Mouse (Mus musculus): Measurements from ENCODE around the gene Grb2. TPM values are rescaled to one million over a fixed set of nuclear protein-coding genes. Genes with fewer than 3 reads are reported as not detected.

The Grb2 gene
- polyA plus RNA-seq, 1 experiment, result 3.8 TPM

DNA sequence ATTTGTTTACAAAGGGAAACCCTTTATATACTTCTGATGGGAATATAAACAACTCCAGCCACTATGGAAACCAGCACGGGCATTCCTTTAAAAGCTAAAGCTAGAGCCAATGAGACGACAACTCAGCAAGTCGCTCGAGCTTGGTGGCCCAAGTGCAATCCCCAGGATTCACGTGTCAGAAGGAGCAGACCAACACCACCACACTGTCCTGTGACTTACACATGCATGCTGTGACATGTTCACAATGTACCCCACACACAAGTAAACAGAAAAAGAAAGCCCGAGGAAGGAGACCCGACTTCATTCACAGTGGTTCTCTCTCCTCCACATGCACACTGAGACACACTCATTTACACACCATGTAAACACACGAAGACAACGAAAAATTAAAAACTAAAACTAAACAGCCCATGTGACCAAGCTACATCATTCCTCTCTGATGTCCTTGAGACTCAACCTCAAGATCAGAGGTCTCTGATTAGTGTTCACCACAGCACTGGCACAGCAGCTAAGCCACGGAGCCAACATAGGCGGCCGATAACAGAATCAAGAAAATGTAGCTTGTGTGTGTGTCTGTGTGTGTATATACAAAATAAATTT lies 14.3 kb downstream of the Grb2 start:
- TF ChIP-seq GATA1 (IDR thresholded peaks at IDR 0.05; ENCODE audit: low read length), result no peak
- TF ChIP-seq TAL1 (IDR thresholded peaks at IDR 0.05; ENCODE audit: low read length), result no peak
- H3K4me1 ChIP-seq (ENCODE audit: control insufficient read depth), result peaks cover 20% of the 10 kb centered on the region
- H3K36me3 ChIP-seq (ENCODE audit: control insufficient read depth), result peaks cover 53% of the 10 kb centered on the region
- no peaks in the 10 kb centered on the region for H3K9me3 ChIP-seq (ENCODE audit: control insufficient read depth, low read length)
- H3K4me3 ChIP-seq (replicated peaks), result no peak overlapping the region
- H3K27me3 ChIP-seq (ENCODE audit: control insufficient read depth), result no peaks in the 10 kb centered on the region

DNA sequence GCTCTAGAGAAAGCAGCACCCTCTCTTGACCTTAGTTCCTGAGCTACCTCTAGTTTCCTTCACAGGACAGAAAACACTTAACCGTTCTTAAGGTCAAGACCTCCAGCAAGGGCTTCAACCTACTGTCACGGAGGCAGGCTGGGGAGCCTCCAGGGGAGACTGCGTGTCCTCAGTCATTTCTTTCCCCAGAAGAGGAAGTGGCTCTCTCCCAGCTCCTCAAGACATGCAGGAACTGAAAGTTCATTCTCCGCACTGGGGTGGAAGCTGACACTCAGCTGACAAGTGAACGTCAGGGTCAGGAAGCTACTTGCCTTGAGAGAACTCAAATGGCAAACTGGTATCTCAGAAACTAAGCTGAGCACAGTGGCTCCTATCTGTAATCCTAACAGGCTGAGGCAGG lies 15.6 kb downstream of the Grb2 start:
- H3K4me1 ChIP-seq (ENCODE audit: control insufficient read depth), result peaks cover 21% of the 10 kb centered on the region
- H3K27me3 ChIP-seq (ENCODE audit: control insufficient read depth), result no peaks in the 10 kb centered on the region
- peaks cover 52% of the 10 kb centered on the region for H3K36me3 ChIP-seq (ENCODE audit: control insufficient read depth)
- no peak overlapping the region for H3K4me3 ChIP-seq (replicated peaks)
- H3K9me3 ChIP-seq (ENCODE audit: control insufficient read depth, low read length), result no peaks in the 10 kb centered on the region
- TF ChIP-seq TAL1 (IDR thresholded peaks at IDR 0.05; ENCODE audit: low read length) (no peak), GATA1 (IDR thresholded peaks at IDR 0.05; ENCODE audit: low read length) (no peak)

DNA sequence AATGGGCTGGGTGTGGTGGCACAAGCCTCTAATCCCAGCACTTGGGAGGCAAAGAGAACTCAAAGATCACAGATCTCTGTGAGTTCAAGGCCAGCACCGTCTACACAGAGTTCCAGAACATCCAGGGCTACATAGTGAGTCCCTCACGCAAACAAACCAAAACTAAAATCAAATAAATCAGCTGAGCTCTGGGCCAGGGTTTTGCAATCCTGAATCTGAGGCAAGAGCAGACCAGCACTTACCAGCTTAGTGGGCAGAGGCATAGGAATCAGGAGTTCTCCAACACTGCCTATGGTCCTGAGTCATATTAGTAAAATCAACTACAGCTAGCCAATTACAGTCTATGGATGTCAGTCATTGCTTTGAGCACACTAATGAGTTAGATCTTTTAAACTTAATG lies 16.4 kb downstream of the Grb2 start:
- TF ChIP-seq GATA1 (IDR thresholded peaks at IDR 0.05; ENCODE audit: low read length) (no peak), TAL1 (IDR thresholded peaks at IDR 0.05; ENCODE audit: low read length) (no peak)
- H3K27me3 ChIP-seq (ENCODE audit: control insufficient read depth), result no peaks in the 10 kb centered on the region
- no peaks in the 10 kb centered on the region for H3K9me3 ChIP-seq (ENCODE audit: control insufficient read depth, low read length)
- H3K36me3 ChIP-seq (ENCODE audit: control insufficient read depth), result peaks cover 50% of the 10 kb centered on the region
- H3K4me3 ChIP-seq (replicated peaks), result no peak overlapping the region
- H3K4me1 ChIP-seq (ENCODE audit: control insufficient read depth), result peaks cover 22% of the 10 kb centered on the region

DNA sequence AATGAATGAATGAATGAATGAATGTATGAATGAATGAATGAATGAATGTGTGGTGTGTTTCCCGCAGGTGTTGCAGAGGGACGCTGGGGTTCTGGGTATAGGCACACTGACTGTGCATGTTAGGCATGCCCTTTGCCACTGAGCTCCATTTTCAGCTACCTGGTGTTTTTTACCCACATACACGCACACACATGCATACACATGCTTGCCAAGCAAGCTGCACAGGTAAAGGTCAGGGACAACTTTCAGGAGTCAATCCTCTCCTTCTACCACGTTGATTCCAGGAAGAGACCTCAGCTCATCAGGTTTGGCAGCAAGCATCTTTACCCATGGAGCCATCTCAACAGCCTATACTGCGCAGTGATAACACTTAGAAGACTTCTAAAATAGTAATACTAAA lies 16.9 kb downstream of the Grb2 start:
- Histone ChIP-seq H3K27me3 (ENCODE audit: control insufficient read depth) (no peaks in the 10 kb centered on the region), H3K4me1 (ENCODE audit: control insufficient read depth) (peaks cover 25% of the 10 kb centered on the region), H3K9me3 (ENCODE audit: control insufficient read depth, low read length) (no peaks in the 10 kb centered on the region), H3K4me3 (replicated peaks) (no peak overlapping the region), H3K36me3 (ENCODE audit: control insufficient read depth) (peaks cover 48% of the 10 kb centered on the region)
- TF ChIP-seq GATA1 (IDR thresholded peaks at IDR 0.05; ENCODE audit: low read length) (no peak), TAL1 (IDR thresholded peaks at IDR 0.05; ENCODE audit: low read length) (no peak)

DNA sequence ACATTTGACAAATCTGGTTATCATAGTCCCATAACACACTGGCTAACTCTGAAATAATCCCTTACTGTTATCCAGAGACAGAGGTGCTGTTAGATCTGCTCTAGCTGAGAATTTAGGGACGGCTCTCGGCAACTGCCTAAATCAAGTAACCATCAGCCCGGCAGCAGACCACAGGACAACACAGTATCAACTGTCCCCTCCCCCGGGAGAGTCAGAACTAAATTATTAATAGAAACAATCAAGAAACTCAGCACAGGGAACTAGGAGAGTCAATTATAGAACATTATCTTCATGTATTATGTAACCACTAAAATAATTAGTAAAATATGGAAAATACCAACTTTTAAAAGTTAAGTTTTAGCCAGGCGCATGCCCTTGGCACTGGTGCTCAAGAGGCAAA lies 17.4 kb downstream of the Grb2 start:
- Histone ChIP-seq H3K9me3 (ENCODE audit: control insufficient read depth, low read length) (no peaks in the 10 kb centered on the region), H3K4me1 (ENCODE audit: control insufficient read depth) (peaks cover 30% of the 10 kb centered on the region), H3K4me3 (replicated peaks) (no peak overlapping the region), H3K27me3 (ENCODE audit: control insufficient read depth) (no peaks in the 10 kb centered on the region), H3K36me3 (ENCODE audit: control insufficient read depth) (peaks cover 44% of the 10 kb centered on the region)
- TF ChIP-seq TAL1 (IDR thresholded peaks at IDR 0.05; ENCODE audit: low read length) (no peak), GATA1 (IDR thresholded peaks at IDR 0.05; ENCODE audit: low read length) (no peak)

DNA sequence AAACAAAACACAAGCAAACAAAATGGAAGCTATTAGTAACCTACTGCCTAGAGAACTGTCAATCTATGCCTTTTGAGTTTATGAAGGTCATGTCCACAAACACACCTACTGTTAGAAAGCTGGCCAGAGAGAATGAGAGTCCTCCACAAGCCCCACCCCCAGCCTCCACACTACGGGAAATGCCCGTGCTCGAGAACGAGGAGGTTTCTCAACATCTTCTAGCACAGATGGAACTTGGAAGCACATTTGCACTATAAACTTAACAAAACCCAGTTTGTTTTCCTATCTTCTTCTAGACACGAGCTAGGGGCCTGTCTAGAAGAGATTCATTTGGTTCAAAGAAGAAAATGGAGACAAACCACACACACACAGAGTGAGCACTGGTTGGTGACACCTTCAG lies 18.0 kb downstream of the Grb2 start:
- Histone ChIP-seq H3K27me3 (ENCODE audit: control insufficient read depth) (no peaks in the 10 kb centered on the region), H3K36me3 (ENCODE audit: control insufficient read depth) (peaks cover 38% of the 10 kb centered on the region), H3K4me1 (ENCODE audit: control insufficient read depth) (peaks cover 31% of the 10 kb centered on the region), H3K4me3 (replicated peaks) (no peak overlapping the region), H3K9me3 (ENCODE audit: control insufficient read depth, low read length) (no peaks in the 10 kb centered on the region)
- TF ChIP-seq TAL1 (IDR thresholded peaks at IDR 0.05; ENCODE audit: low read length) (no peak), GATA1 (IDR thresholded peaks at IDR 0.05; ENCODE audit: low read length) (no peak)

DNA sequence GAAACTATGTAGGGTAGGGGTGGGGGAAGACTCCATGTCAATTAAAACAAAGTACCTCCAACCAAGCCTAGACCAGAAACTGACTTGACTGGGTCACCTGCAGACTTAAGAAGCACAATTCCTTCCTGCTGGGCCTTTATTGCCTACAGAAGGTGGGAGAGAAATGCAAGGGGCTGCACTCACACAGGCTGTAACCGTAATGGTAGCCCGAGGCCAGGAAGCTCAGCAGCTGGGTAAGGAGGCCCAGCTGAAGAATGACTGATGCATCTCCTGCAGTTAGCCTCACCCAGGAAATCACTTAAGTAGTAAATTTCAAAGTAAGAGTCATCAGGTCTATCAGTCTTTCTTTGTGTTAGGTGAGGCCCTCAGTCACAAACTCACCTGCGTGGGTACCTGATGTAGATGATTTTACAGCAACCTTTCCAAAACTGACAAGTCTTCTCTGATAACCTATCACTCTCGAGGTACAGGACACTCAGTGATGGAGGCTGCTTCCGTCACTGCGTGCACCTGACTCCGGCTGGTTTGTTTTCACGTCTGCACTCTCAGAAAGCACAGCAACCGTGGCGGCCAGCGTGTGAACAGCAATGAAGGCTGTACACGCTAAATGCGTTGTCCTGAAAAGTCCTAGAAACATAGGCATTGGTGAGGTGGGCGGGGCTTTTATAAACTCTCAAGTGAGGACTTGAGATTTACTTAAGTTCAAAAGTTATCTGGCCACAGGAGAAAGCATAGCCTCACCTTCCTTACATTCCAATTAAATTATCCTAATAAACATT lies 19.1 kb downstream of the Grb2 start:
- peaks cover 41% of the 10 kb centered on the region for H3K36me3 ChIP-seq (ENCODE audit: control insufficient read depth)

DNA sequence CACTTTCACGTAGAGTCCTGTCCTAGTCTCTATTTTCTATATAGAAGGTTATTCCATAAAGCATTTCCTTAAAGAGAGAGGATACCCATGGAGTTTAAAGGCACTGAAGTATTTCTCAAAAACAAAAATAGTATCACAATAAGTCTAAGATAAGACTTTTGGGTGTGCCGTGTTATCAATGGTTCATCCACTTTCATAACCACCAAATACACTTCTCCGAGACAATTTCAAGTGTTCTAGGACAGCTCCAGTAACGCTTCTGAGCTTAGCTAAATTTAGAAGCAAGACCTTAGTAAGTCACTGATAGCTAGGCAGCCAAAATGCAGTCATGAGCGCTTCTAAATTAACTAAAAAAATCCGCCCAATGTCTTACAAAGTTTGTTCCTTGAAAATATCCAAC lies 22.0 kb downstream of the Grb2 start:
- Histone ChIP-seq H3K27me3 (ENCODE audit: control insufficient read depth) (no peaks in the 10 kb centered on the region), H3K9me3 (ENCODE audit: control insufficient read depth, low read length) (no peaks in the 10 kb centered on the region), H3K4me3 (replicated peaks) (no peak overlapping the region), H3K36me3 (ENCODE audit: control insufficient read depth) (peaks cover 53% of the 10 kb centered on the region), H3K4me1 (ENCODE audit: control insufficient read depth) (peaks cover 28% of the 10 kb centered on the region)
- TF ChIP-seq GATA1 (IDR thresholded peaks at IDR 0.05; ENCODE audit: low read length) (no peak), TAL1 (IDR thresholded peaks at IDR 0.05; ENCODE audit: low read length) (no peak)

More for the DNA sequence above, 19.1 kb downstream of the Grb2 start:
- peaks cover 38% of the 10 kb centered on the region for H3K4me1 ChIP-seq (ENCODE audit: control insufficient read depth)
- no peak overlapping the region for H3K4me3 ChIP-seq (replicated peaks)
- TF ChIP-seq TAL1 (IDR thresholded peaks at IDR 0.05; ENCODE audit: low read length) (no peak), GATA1 (IDR thresholded peaks at IDR 0.05; ENCODE audit: low read length) (no peak)
- H3K9me3 ChIP-seq (ENCODE audit: control insufficient read depth, low read length), result no peaks in the 10 kb centered on the region
- no peaks in the 10 kb centered on the region for H3K27me3 ChIP-seq (ENCODE audit: control insufficient read depth)

DNA sequence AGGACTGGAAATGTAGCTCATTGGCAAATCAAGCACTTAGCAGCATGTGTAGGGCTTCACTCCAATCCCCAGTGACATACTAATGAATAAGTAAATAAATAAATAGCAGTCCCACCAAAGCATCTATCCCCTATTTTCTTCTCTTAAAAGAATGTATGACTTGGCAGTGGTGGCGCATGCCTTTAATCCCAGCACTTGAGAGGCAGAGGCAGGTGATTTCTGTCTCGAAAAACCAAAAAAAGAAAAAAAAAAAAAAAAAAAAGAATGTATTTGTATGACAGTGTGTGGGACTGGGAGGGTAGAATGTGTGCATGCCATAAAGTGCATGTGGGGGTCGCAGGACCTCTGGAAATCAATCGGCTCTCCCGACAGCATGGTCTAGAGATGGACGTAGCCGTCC lies 22.4 kb downstream of the Grb2 start:
- Histone ChIP-seq H3K27me3 (ENCODE audit: control insufficient read depth) (no peaks in the 10 kb centered on the region), H3K4me1 (ENCODE audit: control insufficient read depth) (peaks cover 28% of the 10 kb centered on the region), H3K36me3 (ENCODE audit: control insufficient read depth) (peaks cover 52% of the 10 kb centered on the region), H3K9me3 (ENCODE audit: control insufficient read depth, low read length) (no peaks in the 10 kb centered on the region), H3K4me3 (replicated peaks) (no peak overlapping the region)
- no peak for TF ChIP-seq TAL1 (IDR thresholded peaks at IDR 0.05; ENCODE audit: low read length)
- TF ChIP-seq GATA1 (IDR thresholded peaks at IDR 0.05; ENCODE audit: low read length), result no peak
